Mouse (Mus musculus): ENCODE results near the gene Pnpla7. TPM values are rescaled to one million over a fixed set of nuclear protein-coding genes. Genes with fewer than 3 reads are reported as not detected.

The Pnpla7 gene
- polyA plus RNA-seq, 1 experiment from 2014 or later = 3.0 TPM

GRCm38 (mm10) chr2:25003946-25004786, 28.3 kb downstream of the Pnpla7 start:
- WGBS = 75% methylated on average over 9 of the region's 9 CpGs
- H3K36me3 ChIP-seq = no peaks in the 10 kb centered on the region
- no peak overlapping the region for H3K9ac ChIP-seq
- no peak overlapping the region for H3K4me3 ChIP-seq
- ATAC-seq (ENCODE audit: low FRiP score) = no peak
- no peak overlapping the region for H3K27ac ChIP-seq
- H3K9me3 ChIP-seq = no peaks in the 10 kb centered on the region
- H3K4me2 ChIP-seq = no peak overlapping the region
- H3K27me3 ChIP-seq = no peaks in the 10 kb centered on the region
- no peaks in the 10 kb centered on the region for H3K4me1 ChIP-seq (replicated peaks)

GRCm38 (mm10) chr2:25006767-25007166, 30.9 kb downstream of the Pnpla7 start:
- no peaks in the 10 kb centered on the region for H3K36me3 ChIP-seq
- WGBS = 91% methylated on average over 1 of the region's 1 CpGs
- no peak for ATAC-seq (ENCODE audit: low FRiP score)
- H3K4me3 ChIP-seq = no peak overlapping the region
- H3K9me3 ChIP-seq = no peaks in the 10 kb centered on the region
- no peak overlapping the region for H3K27ac ChIP-seq
- H3K9ac ChIP-seq = no peak overlapping the region
- H3K27me3 ChIP-seq = no peaks in the 10 kb centered on the region
- H3K4me1 ChIP-seq (replicated peaks) = no peaks in the 10 kb centered on the region
- H3K4me2 ChIP-seq = no peak overlapping the region

GRCm38 (mm10) chr2:25008250-25008649, 32.4 kb downstream of the Pnpla7 start:
- Histone ChIP-seq H3K9me3 (no peaks in the 10 kb centered on the region), H3K27ac (no peak overlapping the region), H3K9ac (no peak overlapping the region), H3K4me1 (replicated peaks) (no peaks in the 10 kb centered on the region), H3K4me2 (no peak overlapping the region), H3K4me3 (no peak overlapping the region), H3K36me3 (no peaks in the 10 kb centered on the region), H3K27me3 (no peaks in the 10 kb centered on the region)
- no peak for ATAC-seq (ENCODE audit: low FRiP score)

GRCm38 (mm10) chr2:25022678-25023077, 46.8 kb downstream of the Pnpla7 start:
- H3K27me3 ChIP-seq = no peaks in the 10 kb centered on the region
- H3K4me3 ChIP-seq = no peak overlapping the region
- WGBS = 98% methylated on average over 1 of the region's 1 CpGs
- ATAC-seq (ENCODE audit: low FRiP score) = no peak
- H3K9me3 ChIP-seq = no peaks in the 10 kb centered on the region
- no peak overlapping the region for H3K9ac ChIP-seq
- no peaks in the 10 kb centered on the region for H3K4me1 ChIP-seq (replicated peaks)
- no peaks in the 10 kb centered on the region for H3K36me3 ChIP-seq
- no peak overlapping the region for H3K27ac ChIP-seq
- no peak overlapping the region for H3K4me2 ChIP-seq

- H3K4me3 ChIP-seq = no peak overlapping the region
- no peaks in the 10 kb centered on the region for H3K4me1 ChIP-seq (replicated peaks)
- ATAC-seq (ENCODE audit: low FRiP score) = no peak
- 81% methylated on average over 1 of the region's 1 CpGs for WGBS
- H3K9me3 ChIP-seq = no peaks in the 10 kb centered on the region
- H3K27me3 ChIP-seq = no peaks in the 10 kb centered on the region
- H3K9ac ChIP-seq = no peak overlapping the region
- H3K27ac ChIP-seq = no peak overlapping the region
- H3K36me3 ChIP-seq = no peaks in the 10 kb centered on the region
- no peak overlapping the region for H3K4me2 ChIP-seq
Measured at GRCm38 (mm10) chr2:25025109-25025508, 49.3 kb downstream of the Pnpla7 start.

GRCm38 (mm10) chr2:25034994-25035393, 59.2 kb downstream of the Pnpla7 start:
- no peak overlapping the region for H3K4me2 ChIP-seq
- H3K9me3 ChIP-seq = no peaks in the 10 kb centered on the region
- no peak overlapping the region for H3K9ac ChIP-seq
- no peaks in the 10 kb centered on the region for H3K4me1 ChIP-seq (replicated peaks)
- no peaks in the 10 kb centered on the region for H3K36me3 ChIP-seq
- no peak overlapping the region for H3K4me3 ChIP-seq
- no peak for ATAC-seq (ENCODE audit: low FRiP score)
- WGBS = 98% methylated on average over 4 of the region's 4 CpGs
- H3K27me3 ChIP-seq = no peaks in the 10 kb centered on the region
- H3K27ac ChIP-seq = no peak overlapping the region

- Histone ChIP-seq H3K4me3 (no peak overlapping the region), H3K9ac (no peak overlapping the region), H3K27ac (no peak overlapping the region), H3K4me2 (no peak overlapping the region), H3K36me3 (no peaks in the 10 kb centered on the region), H3K27me3 (no peaks in the 10 kb centered on the region), H3K4me1 (replicated peaks) (no peaks in the 10 kb centered on the region), H3K9me3 (no peaks in the 10 kb centered on the region)
- no peak for ATAC-seq (ENCODE audit: low FRiP score)
- WGBS = 91% methylated on average over 5 of the region's 5 CpGs
Measured at GRCm38 (mm10) chr2:25040089-25040488, 64.3 kb downstream of the Pnpla7 start.

GRCm38 (mm10) chr2:25050921-25051320, 75.1 kb downstream of the Pnpla7 start:
- H3K4me1 ChIP-seq (replicated peaks) = peaks cover 15% of the 10 kb centered on the region
- H3K27ac ChIP-seq = no peak overlapping the region
- no peak overlapping the region for H3K9ac ChIP-seq
- no peak overlapping the region for H3K4me3 ChIP-seq
- H3K36me3 ChIP-seq = peaks cover 2% of the 10 kb centered on the region
- WGBS = 83% methylated on average over 7 of the region's 7 CpGs
- H3K27me3 ChIP-seq = no peaks in the 10 kb centered on the region
- no peaks in the 10 kb centered on the region for H3K9me3 ChIP-seq
- no peak overlapping the region for H3K4me2 ChIP-seq
- no peak for ATAC-seq (ENCODE audit: low FRiP score)

GRCm38 (mm10) chr2:25051450-25051849, 75.6 kb downstream of the Pnpla7 start:
- Histone ChIP-seq H3K27me3 (no peaks in the 10 kb centered on the region), H3K9ac (no peak overlapping the region), H3K4me1 (replicated peaks) (peaks cover 20% of the 10 kb centered on the region), H3K27ac (no peak overlapping the region), H3K4me2 (no peak overlapping the region), H3K36me3 (peaks cover 7% of the 10 kb centered on the region), H3K9me3 (no peaks in the 10 kb centered on the region), H3K4me3 (no peak overlapping the region)
- 82% methylated on average over 8 of the region's 8 CpGs for WGBS
- ATAC-seq (ENCODE audit: low FRiP score) = no peak

- Histone ChIP-seq H3K4me1 (replicated peaks) (peaks cover 20% of the 10 kb centered on the region), H3K36me3 (peaks cover 21% of the 10 kb centered on the region), H3K4me3 (no peak overlapping the region), H3K9ac (no peak overlapping the region), H3K4me2 (no peak overlapping the region), H3K9me3 (no peaks in the 10 kb centered on the region), H3K27ac (no peak overlapping the region), H3K27me3 (no peaks in the 10 kb centered on the region)
- 96% methylated on average over 6 of the region's 6 CpGs for WGBS
- ATAC-seq (ENCODE audit: low FRiP score) = no peak
Measured at GRCm38 (mm10) chr2:25053101-25053500, 77.3 kb downstream of the Pnpla7 start.

GRCm38 (mm10) chr2:25054221-25055067, 78.6 kb downstream of the Pnpla7 start, which contains the start of gene Nsmf:
TSS of gene Nsmf (plus strand) at chr2:25054355.
- Histone ChIP-seq H3K27me3 (no peaks in the 10 kb centered on the region), H3K27ac (peak within 1 kb of the TSS; percentile 74), H3K4me2 (peak within 1 kb of the TSS; percentile 89), H3K4me3 (peak within 1 kb of the TSS; percentile 84), H3K4me1 (replicated peaks) (peaks cover 20% of the 10 kb centered on the region), H3K36me3 (peaks cover 35% of the 10 kb centered on the region), H3K9ac (peak within 1 kb of the TSS; percentile 91), H3K9me3 (no peaks in the 10 kb centered on the region)
- WGBS = 5% methylated on average over 47 of the region's 47 CpGs
- peak; percentile 88 for ATAC-seq (ENCODE audit: low FRiP score)

- no peaks in the 10 kb centered on the region for H3K27me3 ChIP-seq
- peak overlapping the region; percentile 84 for H3K4me3 ChIP-seq
- no peaks in the 10 kb centered on the region for H3K9me3 ChIP-seq
- peaks cover 20% of the 10 kb centered on the region for H3K4me1 ChIP-seq (replicated peaks)
- WGBS = 48% methylated on average over 2 of the region's 2 CpGs
- peak overlapping the region; percentile 91 for H3K9ac ChIP-seq
- H3K27ac ChIP-seq = peak overlapping the region; percentile 74
- H3K4me2 ChIP-seq = peak overlapping the region; percentile 89
- peaks cover 41% of the 10 kb centered on the region for H3K36me3 ChIP-seq
- ATAC-seq (ENCODE audit: low FRiP score) = peak; percentile 27
Measured at GRCm38 (mm10) chr2:25055068-25055405, 79.2 kb downstream of the Pnpla7 start.

All from hindbrain, embryonic 13.5 days (tissue).